Mouse (Mus musculus) testis, adult 2 months (tissue): ENCODE results near the gene Wdr70.

ENCODE experiments used
- CTCF ChIP-seq: fragments of 200-500 bp; IDR thresholded peaks from 2 replicates; pipeline ENCODE4 v1.5.1; 2012; ENCODE audit warnings: low read depth, mild to moderate bottlenecking, inconsistent platforms, low read length, moderate library complexity; ENCODE audit not compliant: control insufficient read depth, insufficient read depth, insufficient replicate concordance
- POLR2A ChIP-seq: fragments of 200-500 bp; IDR thresholded peaks from 2 replicates; pipeline ENCODE4 v1.6.1; 2012; ENCODE audit warnings: low read depth, mild to moderate bottlenecking, inconsistent platforms, low read length, moderate library complexity; ENCODE audit not compliant: control insufficient read depth

DNA sequence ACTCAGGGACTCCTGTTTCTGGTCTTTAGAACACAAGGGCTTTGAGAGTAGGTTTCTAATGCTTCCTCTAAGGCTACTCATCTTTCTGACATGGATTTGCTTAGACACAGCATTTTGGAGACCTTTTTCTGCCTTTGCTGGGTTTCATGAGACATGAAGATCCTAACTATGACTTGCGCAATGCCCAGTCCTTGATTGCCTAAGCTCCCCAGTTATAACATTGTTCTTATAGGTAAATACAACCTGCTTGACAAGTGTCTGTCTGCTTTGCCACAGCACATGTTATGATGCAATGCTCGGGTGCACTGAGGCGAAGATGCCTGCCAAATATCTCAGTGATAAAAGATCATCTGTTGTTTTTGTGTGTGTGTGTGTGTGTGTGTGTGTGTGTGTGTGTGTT is 233.7 kb downstream of the Wdr70 start:
- TF ChIP-seq CTCF (no peak), POLR2A (no peak)
